Mouse (Mus musculus): ENCODE measurements at regions not wholly inside any gene's neighbourhood (a gene's known extent, or its start where the extent isn't known, plus 50 kb on each side); places are given as distances from the start of the nearest gene placed in this dataset.

DNA sequence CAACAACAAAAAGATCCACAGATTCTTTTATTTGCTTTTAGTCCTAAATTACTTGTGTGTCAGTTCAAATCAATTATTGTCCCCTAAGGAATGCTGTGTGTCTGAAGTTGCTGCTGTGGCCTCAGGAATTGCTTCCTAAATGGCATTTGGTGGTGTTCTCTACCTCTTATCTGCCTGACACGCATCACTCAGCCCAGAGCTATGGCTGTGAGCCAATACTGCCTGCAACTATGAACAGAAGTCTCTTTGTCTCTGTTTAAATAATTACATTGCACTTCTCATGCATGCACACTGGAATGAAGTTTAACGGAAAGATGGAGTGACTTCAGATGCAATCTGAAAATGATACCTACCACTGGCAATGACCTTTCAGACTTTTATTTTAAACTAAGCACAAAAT lies 266.1 kb upstream of the Ctso start:
- TF ChIP-seq CTCF (conservative IDR thresholded peaks at IDR 0.05; ENCODE audit: low read length) (no peak), NANOG (IDR thresholded peaks at IDR 0.05; ENCODE audit: borderline replicate concordance, low read length) (no peak), POU5F1 (IDR thresholded peaks at IDR 0.05; ENCODE audit: borderline replicate concordance, low read length) (no peak)

All from E14TG2a.4 (cell line).